Mouse (Mus musculus): ENCODE data around the gene Zbtb17. TPM values are rescaled to one million over a fixed set of nuclear protein-coding genes. Genes with fewer than 3 reads are reported as not detected.

The Zbtb17 gene
- polyA plus RNA-seq, 1 experiment from 2014 or later = 42.7 TPM

DNA sequence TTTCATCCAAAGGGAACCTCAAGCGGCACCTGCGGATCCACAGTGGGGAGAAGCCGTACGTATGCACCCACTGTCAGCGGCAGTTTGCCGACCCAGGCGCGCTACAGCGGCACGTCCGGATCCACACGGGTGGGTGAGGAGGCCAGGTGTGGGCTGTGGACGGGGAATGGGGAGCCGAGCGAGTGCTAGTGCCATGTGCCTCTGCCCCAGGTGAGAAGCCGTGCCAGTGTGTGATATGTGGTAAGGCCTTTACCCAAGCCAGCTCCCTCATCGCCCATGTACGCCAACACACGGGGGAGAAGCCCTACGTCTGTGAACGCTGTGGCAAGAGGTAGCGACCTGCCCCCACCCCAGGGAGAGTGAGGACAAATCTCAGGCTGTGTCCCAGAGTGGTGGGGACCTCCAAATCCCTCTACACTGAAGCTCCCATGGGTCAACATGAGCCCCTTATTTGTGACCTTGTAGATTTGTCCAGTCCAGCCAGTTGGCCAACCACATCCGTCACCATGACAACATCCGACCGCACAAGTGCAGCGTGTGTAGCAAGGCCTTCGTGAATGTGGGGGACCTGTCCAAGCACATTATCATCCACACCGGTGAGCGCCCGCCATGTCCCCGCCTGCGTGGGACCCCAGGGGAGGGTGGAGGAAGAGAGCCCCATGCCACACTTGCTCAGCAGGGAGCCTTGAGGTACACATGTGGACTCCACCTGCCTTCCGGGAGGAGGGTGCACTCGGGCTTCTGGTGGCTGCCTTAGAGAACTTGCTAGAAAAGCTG, 21.2 kb downstream of the Zbtb17 start:
- no peak overlapping the region for H3K9ac ChIP-seq
- peaks cover 6% of the 10 kb centered on the region; the same call in 1 of the 2 replicates for H3K4me1 ChIP-seq (replicated peaks)
- no peak overlapping the region for H3K27ac ChIP-seq (replicated peaks)
- 84% methylated on average over 34 of the region's 34 CpGs for WGBS
- H3K9me3 ChIP-seq = no peaks in the 10 kb centered on the region
- H3K4me3 ChIP-seq = no peak overlapping the region
- peaks cover 68% of the 10 kb centered on the region for H3K36me3 ChIP-seq
- no peaks in the 10 kb centered on the region for H3K27me3 ChIP-seq
- H3K4me2 ChIP-seq = no peak overlapping the region
- no peak for ATAC-seq (ENCODE audit: low FRiP score, low read depth)

DNA sequence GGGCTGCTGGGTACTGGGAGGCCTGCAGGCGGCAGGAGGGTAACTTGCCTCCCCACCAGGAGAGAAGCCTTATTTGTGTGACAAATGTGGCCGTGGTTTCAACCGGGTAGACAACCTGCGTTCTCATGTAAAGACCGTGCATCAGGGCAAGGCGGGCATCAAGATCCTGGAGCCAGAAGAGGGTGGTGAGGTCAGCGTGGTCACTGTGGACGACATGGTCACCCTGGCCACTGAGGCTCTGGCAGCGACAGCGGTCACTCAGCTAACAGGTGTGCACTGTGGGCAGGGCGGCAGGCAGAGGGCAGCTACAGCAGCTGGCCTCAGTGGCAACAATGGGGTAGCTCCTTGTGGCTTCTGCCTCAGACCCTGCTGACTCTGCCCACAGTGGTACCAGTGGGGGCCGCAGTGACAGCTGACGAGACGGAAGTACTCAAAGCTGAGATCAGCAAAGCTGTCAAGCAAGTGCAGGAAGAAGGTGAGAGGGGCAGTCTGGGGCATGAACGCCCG, 21.9 kb downstream of the Zbtb17 start:
- 87% methylated on average over 16 of the region's 16 CpGs for WGBS
- H3K27me3 ChIP-seq = no peaks in the 10 kb centered on the region
- H3K9me3 ChIP-seq = no peaks in the 10 kb centered on the region
- H3K9ac ChIP-seq = no peak overlapping the region
- no peak overlapping the region for H3K4me2 ChIP-seq
- ATAC-seq (ENCODE audit: low FRiP score, low read depth) = no peak
- no peak overlapping the region for H3K27ac ChIP-seq (replicated peaks)
- H3K4me3 ChIP-seq = no peak overlapping the region
- peaks cover 1% of the 10 kb centered on the region; the same call in 1 of the 2 replicates for H3K4me1 ChIP-seq (replicated peaks)
- H3K36me3 ChIP-seq = peaks cover 75% of the 10 kb centered on the region

DNA sequence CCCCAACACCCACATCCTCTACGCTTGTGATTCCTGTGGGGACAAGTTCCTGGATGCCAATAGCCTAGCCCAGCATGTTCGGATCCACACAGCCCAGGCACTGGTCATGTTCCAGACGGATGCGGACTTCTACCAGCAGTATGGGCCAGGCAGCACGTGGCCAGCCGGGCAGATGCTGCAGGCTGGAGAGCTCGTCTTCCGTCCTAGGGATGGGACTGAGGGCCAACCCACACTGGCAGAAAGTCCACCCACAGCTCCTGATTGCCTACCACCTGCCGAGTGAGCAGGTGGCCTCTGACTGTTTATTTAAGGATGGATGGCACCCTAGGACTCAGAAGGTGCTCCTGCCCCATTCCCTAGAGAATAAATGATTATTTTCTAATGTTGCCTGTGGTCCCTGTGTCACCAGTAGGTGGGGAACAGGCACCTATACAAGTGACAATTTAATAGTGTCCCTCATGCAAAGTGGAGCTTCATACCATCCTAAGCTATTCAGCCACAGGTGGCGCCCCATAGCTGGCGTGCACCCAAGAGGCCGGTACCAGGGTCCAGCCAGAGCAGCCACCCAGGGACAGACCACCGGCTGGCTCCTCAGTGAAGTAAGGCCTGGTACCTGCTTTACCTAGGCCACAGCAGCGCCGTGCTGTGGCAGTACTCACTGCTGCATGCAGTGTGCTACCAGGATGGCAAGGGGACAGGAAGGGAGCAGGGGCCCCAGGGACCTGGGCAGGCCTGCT, 22.6 kb downstream of the Zbtb17 start:
- H3K27ac ChIP-seq (replicated peaks) = no peak overlapping the region
- no peak for ATAC-seq (ENCODE audit: low FRiP score, low read depth)
- peaks cover 82% of the 10 kb centered on the region for H3K36me3 ChIP-seq
- H3K9me3 ChIP-seq = no peaks in the 10 kb centered on the region
- H3K4me2 ChIP-seq = no peak overlapping the region
- no peaks in the 10 kb centered on the region for H3K4me1 ChIP-seq (replicated peaks)
- H3K4me3 ChIP-seq = no peak overlapping the region
- no peaks in the 10 kb centered on the region for H3K27me3 ChIP-seq
- H3K9ac ChIP-seq = no peak overlapping the region
- WGBS = 82% methylated on average over 15 of the region's 15 CpGs

DNA sequence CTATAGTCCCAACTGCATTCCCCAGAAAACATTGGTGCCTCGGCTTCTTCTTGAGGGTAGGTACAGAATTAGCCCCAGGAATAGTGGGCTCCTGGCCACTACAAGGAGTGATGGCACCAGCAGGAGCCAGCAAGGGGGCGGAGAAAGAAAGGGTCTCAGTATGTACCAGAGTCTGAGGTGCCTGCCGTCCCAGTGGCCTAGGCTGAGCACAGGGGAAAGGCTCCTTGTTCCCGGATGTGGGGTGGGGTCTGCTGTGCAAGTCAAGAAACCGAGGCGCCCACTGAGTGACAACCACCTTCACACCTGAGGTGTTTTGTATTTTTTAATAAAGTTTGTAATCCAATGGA, 23.1 kb downstream of the Zbtb17 start:
- Histone ChIP-seq H3K4me3 (no peak overlapping the region), H3K36me3 (peaks cover 85% of the 10 kb centered on the region), H3K4me2 (no peak overlapping the region), H3K9ac (no peak overlapping the region), H3K27me3 (no peaks in the 10 kb centered on the region), H3K4me1 (replicated peaks) (no peaks in the 10 kb centered on the region), H3K27ac (replicated peaks) (no peak overlapping the region), H3K9me3 (no peaks in the 10 kb centered on the region)
- no peak for ATAC-seq (ENCODE audit: low FRiP score, low read depth)
- 84% methylated on average over 6 of the region's 6 CpGs for WGBS

DNA sequence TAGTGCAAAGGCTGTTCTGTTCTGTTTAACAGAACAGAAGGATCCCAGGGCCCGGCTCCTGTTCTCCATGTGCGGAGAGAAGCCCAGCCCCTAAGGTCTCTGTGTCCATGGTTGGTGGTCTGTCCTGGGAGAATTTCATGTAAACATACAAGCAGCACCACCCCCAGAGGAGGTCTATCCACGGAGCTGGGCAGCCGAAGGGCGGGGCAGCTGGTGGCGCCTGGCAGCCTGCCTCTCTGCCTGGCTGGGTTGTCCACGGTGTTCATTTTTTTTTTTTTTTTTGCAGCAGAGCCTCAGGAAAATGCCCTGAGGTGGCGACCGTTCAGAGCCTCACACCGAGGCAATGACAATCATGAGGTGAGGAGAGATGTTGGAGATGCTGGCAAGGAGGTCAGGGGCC, 24.1 kb downstream of the Zbtb17 start:
- Histone ChIP-seq H3K36me3 (peaks cover 80% of the 10 kb centered on the region), H3K27ac (replicated peaks) (no peak overlapping the region), H3K4me2 (no peak overlapping the region), H3K27me3 (no peaks in the 10 kb centered on the region), H3K9ac (no peak overlapping the region), H3K9me3 (no peaks in the 10 kb centered on the region), H3K4me3 (no peak overlapping the region), H3K4me1 (replicated peaks) (no peaks in the 10 kb centered on the region)
- 65% methylated on average over 10 of the region's 10 CpGs for WGBS
- ATAC-seq (ENCODE audit: low FRiP score, low read depth) = no peak

DNA sequence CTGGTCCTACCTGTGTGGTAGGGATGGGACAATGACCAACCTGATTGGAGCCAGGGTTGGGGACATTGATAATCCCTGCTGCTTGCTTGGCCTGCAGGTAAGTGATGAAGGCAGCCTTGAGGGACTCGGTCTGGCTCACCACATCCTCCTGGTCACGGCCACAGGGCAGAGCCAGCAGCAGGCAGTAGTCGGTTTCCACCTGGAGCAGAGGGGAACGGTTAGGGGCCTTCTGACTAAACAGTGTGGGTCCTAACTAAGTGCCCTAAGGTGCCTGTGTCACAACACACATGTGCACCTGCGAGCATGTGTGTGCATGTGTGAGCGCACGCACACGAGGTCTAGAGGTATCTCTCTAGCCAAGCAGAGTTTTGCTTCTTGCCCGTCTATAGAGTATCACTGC, 24.9 kb downstream of the Zbtb17 start:
- no peaks in the 10 kb centered on the region for H3K27me3 ChIP-seq
- H3K9me3 ChIP-seq = no peaks in the 10 kb centered on the region
- no peak overlapping the region for H3K4me3 ChIP-seq
- WGBS = 95% methylated on average over 9 of the region's 9 CpGs
- no peak for ATAC-seq (ENCODE audit: low FRiP score, low read depth)
- H3K4me2 ChIP-seq = no peak overlapping the region
- no peaks in the 10 kb centered on the region for H3K4me1 ChIP-seq (replicated peaks)
- no peak overlapping the region for H3K9ac ChIP-seq
- peaks cover 75% of the 10 kb centered on the region for H3K36me3 ChIP-seq
- H3K27ac ChIP-seq (replicated peaks) = no peak overlapping the region

DNA sequence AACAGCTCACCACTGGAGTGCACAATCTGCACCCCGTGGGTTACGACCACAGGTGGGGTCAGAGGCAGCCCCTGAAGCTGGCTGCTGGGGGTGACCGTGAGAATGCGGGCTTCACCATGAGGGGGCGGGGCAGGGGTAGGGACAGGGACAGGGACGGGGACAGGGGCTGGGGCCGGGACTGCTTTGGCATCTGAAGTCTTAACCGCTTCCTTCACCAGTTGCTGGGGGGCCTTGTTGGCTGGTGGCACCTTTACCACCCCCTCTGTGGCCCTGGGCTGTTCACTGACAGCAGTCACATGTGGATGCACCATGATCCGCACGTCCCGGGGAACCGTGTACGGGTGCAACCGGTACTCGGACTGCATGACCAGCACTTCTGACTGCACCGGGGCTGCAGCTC, 27.0 kb downstream of the Zbtb17 start:
- Histone ChIP-seq H3K9ac (no peak overlapping the region), H3K27me3 (no peaks in the 10 kb centered on the region), H3K4me3 (no peak overlapping the region), H3K4me2 (no peak overlapping the region), H3K4me1 (replicated peaks) (no peaks in the 10 kb centered on the region), H3K9me3 (no peaks in the 10 kb centered on the region), H3K36me3 (peaks cover 75% of the 10 kb centered on the region), H3K27ac (replicated peaks) (no peak overlapping the region)
- WGBS = 96% methylated on average over 16 of the region's 16 CpGs
- ATAC-seq (ENCODE audit: low FRiP score, low read depth) = no peak

DNA sequence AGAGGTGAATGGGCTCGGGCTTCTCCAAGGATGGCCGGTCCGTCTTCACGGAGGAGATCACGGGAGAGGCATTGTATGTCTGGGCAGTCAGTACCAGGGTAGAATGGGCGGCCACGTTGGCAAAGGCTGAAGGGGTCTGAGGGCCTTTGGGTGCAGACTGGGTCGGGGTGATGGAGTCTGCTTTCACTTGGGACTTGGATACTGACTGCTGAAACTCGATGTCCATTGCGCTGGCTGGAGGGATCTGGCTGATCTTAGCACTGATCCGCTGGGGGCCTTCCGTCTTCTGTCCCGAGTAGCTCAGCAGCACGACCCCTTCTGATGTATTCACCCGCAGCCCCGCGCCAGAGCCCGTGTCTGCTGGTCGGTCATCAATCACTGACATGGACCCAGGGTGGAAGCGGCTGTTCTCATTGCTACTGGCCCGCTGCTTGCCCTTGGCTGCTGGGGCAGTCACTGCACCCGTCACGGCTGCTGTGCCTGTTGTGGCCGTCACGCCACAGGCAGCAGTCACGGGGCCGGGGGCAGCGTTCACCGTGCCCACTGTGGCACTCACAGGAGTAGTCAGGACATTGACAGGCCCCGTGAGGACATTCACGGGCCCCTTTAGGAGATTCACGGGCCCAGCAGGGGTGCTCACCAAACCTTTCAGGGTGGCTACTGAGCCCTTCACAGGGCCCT, 28.3 kb downstream of the Zbtb17 start:
- H3K4me1 ChIP-seq (replicated peaks) = no peaks in the 10 kb centered on the region; the same call in 1 of the 2 replicates
- no peaks in the 10 kb centered on the region for H3K9me3 ChIP-seq
- ATAC-seq (ENCODE audit: low FRiP score, low read depth) = no peak
- WGBS = 62% methylated on average over 32 of the region's 32 CpGs
- no peak overlapping the region for H3K9ac ChIP-seq
- H3K36me3 ChIP-seq = peaks cover 70% of the 10 kb centered on the region
- no peak overlapping the region for H3K27ac ChIP-seq (replicated peaks)
- no peak overlapping the region for H3K4me2 ChIP-seq
- no peaks in the 10 kb centered on the region for H3K27me3 ChIP-seq
- H3K4me3 ChIP-seq = no peak overlapping the region

DNA sequence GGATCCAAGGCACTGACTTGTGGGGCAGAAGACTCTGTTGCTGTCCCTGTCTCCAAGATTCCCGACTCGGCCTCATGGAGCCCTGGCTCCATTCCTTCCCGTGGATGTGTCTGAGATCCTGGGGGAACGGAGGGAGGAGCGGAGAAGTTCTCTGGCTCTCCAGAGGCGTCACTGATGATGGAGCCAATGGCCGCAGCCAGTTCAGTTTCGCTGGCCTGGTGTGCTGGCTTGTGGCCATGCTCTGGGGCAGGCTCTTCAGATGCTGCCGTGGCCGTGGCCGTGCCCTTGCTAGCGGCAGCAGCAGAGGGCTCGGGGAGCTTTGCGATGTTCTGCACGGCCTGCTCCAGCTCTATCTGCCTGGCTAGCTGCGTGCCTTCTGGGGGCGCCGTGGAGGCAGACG, 30.0 kb downstream of the Zbtb17 start:
- H3K27ac ChIP-seq (replicated peaks) = no peak overlapping the region
- H3K4me1 ChIP-seq (replicated peaks) = peaks cover 11% of the 10 kb centered on the region
- H3K9ac ChIP-seq = no peak overlapping the region
- peaks cover 72% of the 10 kb centered on the region for H3K36me3 ChIP-seq
- H3K4me2 ChIP-seq = no peak overlapping the region
- H3K27me3 ChIP-seq = no peaks in the 10 kb centered on the region
- no peaks in the 10 kb centered on the region for H3K9me3 ChIP-seq
- H3K4me3 ChIP-seq = no peak overlapping the region
- no peak for ATAC-seq (ENCODE audit: low FRiP score, low read depth)
- 86% methylated on average over 19 of the region's 19 CpGs for whole genome bisulfite sequencing

DNA sequence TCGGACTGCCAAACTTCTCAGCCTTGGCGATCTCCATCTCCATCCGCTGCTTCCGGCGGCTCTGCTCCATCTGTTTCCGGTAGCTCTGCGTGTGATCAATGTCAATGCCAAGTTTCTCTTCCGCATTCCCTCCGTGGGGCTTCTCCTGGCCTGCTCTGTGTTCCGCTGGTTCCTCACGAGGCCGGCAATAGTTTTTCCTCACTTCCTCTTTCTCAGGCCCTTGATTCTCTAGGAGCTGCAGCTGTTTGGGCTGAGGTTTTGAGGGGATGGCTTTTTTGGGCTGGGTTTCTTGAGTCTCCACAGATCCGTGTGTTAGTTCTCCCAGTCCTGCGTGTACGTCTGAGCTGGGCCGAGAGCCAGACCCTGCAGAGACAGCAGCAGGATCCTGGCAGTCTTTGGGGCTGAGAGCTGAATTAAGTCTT, 33.2 kb downstream of the Zbtb17 start:
- H3K4me1 ChIP-seq (replicated peaks) = peaks cover 11% of the 10 kb centered on the region
- H3K9me3 ChIP-seq = no peaks in the 10 kb centered on the region
- no peak overlapping the region for H3K9ac ChIP-seq
- 62% methylated on average over 16 of the region's 16 CpGs for WGBS
- H3K27me3 ChIP-seq = no peaks in the 10 kb centered on the region
- H3K27ac ChIP-seq (replicated peaks) = peak overlapping the region; percentile 78
- peaks cover 67% of the 10 kb centered on the region for H3K36me3 ChIP-seq
- no peak overlapping the region for H3K4me2 ChIP-seq
- H3K4me3 ChIP-seq = no peak overlapping the region
- no peak; the same call in 1 of the 2 replicates for ATAC-seq (ENCODE audit: low FRiP score, low read depth)

DNA sequence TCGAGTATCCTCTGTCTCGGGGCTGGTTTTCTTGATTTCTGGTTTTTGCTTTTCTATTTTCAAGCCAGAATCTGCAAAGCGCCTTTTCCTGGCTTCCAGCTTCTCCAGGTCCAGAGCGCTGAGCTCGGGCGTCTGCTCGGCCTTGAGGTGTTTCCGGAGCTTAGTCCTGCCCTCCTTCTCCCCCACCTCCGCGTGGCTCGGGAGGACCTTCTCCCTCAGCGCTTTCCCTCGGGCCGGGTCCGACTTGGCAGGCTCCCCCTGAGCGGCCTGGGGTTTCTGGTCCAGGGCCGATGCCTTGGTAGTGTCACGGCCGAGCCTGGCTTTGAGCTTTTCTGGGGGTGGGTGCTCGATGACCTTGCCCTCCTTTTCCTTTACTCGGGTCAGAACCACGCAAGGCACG, 33.8 kb downstream of the Zbtb17 start:
- Histone ChIP-seq H3K27me3 (no peaks in the 10 kb centered on the region), H3K27ac (replicated peaks) (peak overlapping the region; percentile 78), H3K9ac (no peak overlapping the region), H3K4me1 (replicated peaks) (peaks cover 11% of the 10 kb centered on the region), H3K36me3 (peaks cover 72% of the 10 kb centered on the region), H3K9me3 (no peaks in the 10 kb centered on the region), H3K4me3 (no peak overlapping the region), H3K4me2 (no peak overlapping the region)
- no peak for ATAC-seq (ENCODE audit: low FRiP score, low read depth)
- 72% methylated on average over 23 of the region's 23 CpGs for WGBS

DNA sequence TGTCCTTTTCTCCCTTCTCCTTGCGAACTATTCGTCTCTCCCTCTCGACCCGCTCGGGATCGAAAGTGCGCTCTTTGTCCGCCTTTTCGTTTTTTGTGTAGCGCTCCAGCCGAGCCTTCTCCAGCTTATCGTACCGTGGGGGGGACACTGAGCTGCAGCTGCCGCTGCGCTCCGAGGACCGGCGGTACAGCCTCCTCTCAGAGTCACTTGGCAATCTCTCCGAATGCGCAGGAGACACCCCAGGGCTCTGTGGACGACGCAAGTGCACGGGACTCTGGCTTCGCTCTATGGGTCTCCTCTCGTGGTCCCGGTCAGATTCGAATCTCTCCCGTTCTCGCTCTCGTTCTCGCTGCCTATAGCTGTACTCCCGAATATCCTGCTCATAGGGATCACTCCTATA, 34.3 kb downstream of the Zbtb17 start:
- Histone ChIP-seq H3K36me3 (peaks cover 76% of the 10 kb centered on the region), H3K9ac (no peak overlapping the region), H3K4me3 (no peak overlapping the region), H3K27ac (replicated peaks) (peak overlapping the region; percentile 78), H3K27me3 (no peaks in the 10 kb centered on the region), H3K4me2 (no peak overlapping the region), H3K9me3 (no peaks in the 10 kb centered on the region), H3K4me1 (replicated peaks) (peaks cover 11% of the 10 kb centered on the region)
- 88% methylated on average over 32 of the region's 32 CpGs for WGBS
- no peak for ATAC-seq (ENCODE audit: low FRiP score, low read depth)

Measured in hindbrain, embryonic 15.5 days (tissue).